Mouse (Mus musculus): ENCODE measurements around the gene C130026I21Rik. TPM values are rescaled to one million over a fixed set of nuclear protein-coding genes. Genes with fewer than 3 reads are reported as not detected.

C130026I21Rik gene
- polyA plus RNA-seq (2021; fragmentation: Nextera tagmentation), result 0.41 TPM in 1 of 2 replicates, not detected in the other
- long read RNA-seq, experiment 1, result 0 reads
- long read RNA-seq, experiment 2, partial matches to known transcripts, result 1 of 2 reads
- long read RNA-seq, experiment 2, other reads (novel, unspliced or antisense), result 1 of 2 reads

DNA sequence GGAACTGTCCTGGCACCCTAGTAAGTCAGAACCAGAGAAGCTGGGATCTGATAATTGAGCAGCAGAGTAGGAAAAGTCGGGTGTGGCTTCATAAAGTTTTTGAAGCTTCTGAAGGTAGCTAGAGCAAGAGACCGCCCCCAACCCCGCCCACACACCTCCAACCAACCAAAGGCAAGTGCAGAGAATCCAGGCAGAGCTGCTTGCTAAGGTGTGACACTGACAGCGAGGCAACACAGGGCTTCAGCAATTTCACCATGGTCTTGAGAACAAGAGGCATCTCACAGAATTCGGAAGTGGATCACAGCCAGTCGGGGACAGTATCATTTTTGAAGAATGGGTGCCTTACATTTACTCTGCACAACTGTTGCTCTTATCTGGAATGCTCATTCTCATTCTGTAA lies at the start of gene C130026I21Rik:
Gene C130026I21Rik, minus strand, starts transcription at position 101 of the 400 bp plus-strand sequence.

GRCm38 (mm10) chr1:85109753-85110152 lies 160.6 kb downstream of the C130026I21Rik start, which contains the start of gene A530032D15Rik:
Gene A530032D15Rik, minus strand, starts transcription at chr1:85109853.

GRCm38 (mm10) chr1:85099864-85100263 lies 170.5 kb downstream of the C130026I21Rik start, which contains the start of gene Gm10553:
Gene Gm10553, plus strand, starts transcription at chr1:85100164.

Other genes starting within 250 kb of the C130026I21Rik start
- gene Gm10553, start 170.4 kb downstream of the C130026I21Rik start, polyA plus RNA-seq (2021; fragmentation: Nextera tagmentation), result not detected in 2 replicates
- not detected in 2 replicates for gene A530032D15Rik, start 160.7 kb downstream of the C130026I21Rik start, polyA plus RNA-seq (2021; fragmentation: Nextera tagmentation)

Measured in left cerebral cortex, adult 6 months (tissue).